31 mouse cellular contexts compared by ENCODE assay signal in genomic region chr1:164793049-164793448, GRCm38 (mm10). TPM values are rescaled to one million over a fixed set of nuclear protein-coding genes. Genes with fewer than 3 reads are reported as not detected.
DNase-seq lines count a peak whose midpoint lies in the region; ATAC-seq and TF ChIP-seq lines count a peak whose summit lies in the region.
"Had no signal": no experiment of that assay in that cellular context is flagged by ENCODE, and none has a peak within 500 bp of the region (broad histone marks: within the 10 kb centered on the region; RNA-seq: fewer than 3 reads in every experiment).

No protein-coding gene starts in this region.

- no peak for ATAC-seq in midbrain, embryonic 11.5 days (ENCODE audit: low FRiP score)
- ATAC-seq: Patski had no signal

- no peaks in the 10 kb centered on the region for H3K4me1 ChIP-seq in midbrain, embryonic 11.5 days (ENCODE audit: control insufficient read depth, insufficient read depth, low read length)
- H3K4me1 ChIP-seq: forebrain, embryonic 12.5 days; lung, embryonic 15.5 days; megakaryocyte, embryonic 14.5 days had no signal

- no peaks in the 10 kb centered on the region for H3K79me2 ChIP-seq in myocyte (ENCODE audit: control insufficient read depth, insufficient read depth)

- no peaks in the 10 kb centered on the region for H3K9me3 ChIP-seq in midbrain, embryonic 11.5 days (ENCODE audit: control insufficient read depth, low read length)
- H3K9me3 ChIP-seq: forebrain, embryonic 12.5 days; hindbrain, embryonic 15.5 days; limb, embryonic 15.5 days; lung, embryonic 15.5 days; neural tube, embryonic 13.5 days had no signal

- no peak overlapping the region for H3ac ChIP-seq in myocyte (ENCODE audit: control insufficient read depth, insufficient read length)

- no peaks in the 10 kb centered on the region for H3K27me3 ChIP-seq in myocyte (ENCODE audit: control insufficient read depth, insufficient read depth, insufficient read length)
- H3K27me3 ChIP-seq in midbrain, embryonic 11.5 days (ENCODE audit: control insufficient read depth, insufficient read depth, low read length): no peaks in the 10 kb centered on the region
- H3K27me3 ChIP-seq: forebrain, embryonic 12.5 days; hindbrain, embryonic 15.5 days; limb, embryonic 15.5 days; lung, embryonic 15.5 days; neural tube, embryonic 13.5 days; Patski had no signal

- no peak overlapping the region for H3K4me3 ChIP-seq in myocyte
- H3K4me3 ChIP-seq in midbrain, embryonic 11.5 days (ENCODE audit: low read depth, low read length): no peak overlapping the region
- H3K4me3 ChIP-seq: forebrain, embryonic 12.5 days; hindbrain, embryonic 15.5 days; limb, embryonic 15.5 days; lung, embryonic 15.5 days; megakaryocyte, embryonic 14.5 days; neural tube, embryonic 13.5 days had no signal

- intact Hi-C loops in heart, postnatal 36 days (cut with DNase I): no loop called here

- H3K4me2 ChIP-seq in myocyte (ENCODE audit: low read depth): peak overlapping the region; percentile 46
- no peak overlapping the region for H3K4me2 ChIP-seq in midbrain, embryonic 11.5 days
- H3K4me2 ChIP-seq: forebrain, embryonic 12.5 days; hindbrain, embryonic 15.5 days; limb, embryonic 15.5 days; lung, embryonic 15.5 days; neural tube, embryonic 13.5 days had no signal

- H3K9ac ChIP-seq in midbrain, embryonic 11.5 days (ENCODE audit: low read length): no peak overlapping the region
- H3K9ac ChIP-seq: forebrain, embryonic 12.5 days; hindbrain, embryonic 15.5 days; limb, embryonic 15.5 days; liver, embryonic 14.5 days; lung, embryonic 15.5 days; neural tube, embryonic 13.5 days had no signal

- TF ChIP-seq POLR2A in myocyte (IDR thresholded peaks at IDR 0.05; ENCODE audit: insufficient read length, low read depth): no peak

- peak; percentile 47 to 58 for DNase-seq in heart, adult 18-20 months
- DNase-seq in heart, postnatal 36 days: no peak
- DNase-seq in urinary bladder, postnatal 25 days (ENCODE audit: low spot score): peak; percentile 17
- DNase-seq in urinary bladder, postnatal 10 days (ENCODE audit: low spot score): no peak
- no peak for DNase-seq in natural killer cell, adult 2 months (ENCODE audit: low spot score in 2 of 2)
- DNase-seq in midbrain, embryonic 11.5 days (ENCODE audit: low spot score, missing footprints): no peak
- DNase-seq in adrenal gland, adult 18-20 months (ENCODE audit: low spot score in 2 of 2): no peak
- DNase-seq: adrenal gland, adult 2 months; cerebellum, adult 11 months; cerebellum, postnatal 10 days; kidney, adult 18-20 months; left cerebral cortex, postnatal 4 days; lung, postnatal 36 days; midbrain, embryonic 14.5 days; retina, postnatal 1 day; right cerebral cortex, postnatal 25 days; thymus, adult 2 months; thymus, postnatal 4 days had no signal

- 87% methylated on average over 4 of the region's 4 CpGs for WGBS in midbrain, embryonic 11.5 days

- H3K27ac ChIP-seq in midbrain, embryonic 11.5 days (ENCODE audit: low read depth, low read length): no peak overlapping the region
- H3K27ac ChIP-seq: forebrain, embryonic 12.5 days; hindbrain, embryonic 15.5 days; kidney, postnatal 0 days; limb, embryonic 15.5 days; liver, embryonic 14.5 days; lung, embryonic 15.5 days; neural tube, embryonic 13.5 days had no signal

- no peaks in the 10 kb centered on the region for H3K36me3 ChIP-seq in myocyte (ENCODE audit: control insufficient read depth, insufficient read depth)
- no peaks in the 10 kb centered on the region for H3K36me3 ChIP-seq in midbrain, embryonic 11.5 days (ENCODE audit: control insufficient read depth, insufficient read depth, low read length)
- H3K36me3 ChIP-seq: forebrain, embryonic 12.5 days; hindbrain, embryonic 15.5 days; limb, embryonic 15.5 days; lung, embryonic 15.5 days; neural tube, embryonic 13.5 days had no signal

TF ChIP-seq in myocyte, 11 proteins besides CTCF, POLR2A, EP300 and RAD21:
- TF ChIP-seq TCF12 (IDR thresholded peaks at IDR 0.05; ENCODE audit: insufficient read depth, poor library complexity, severe bottlenecking) (no peak), CEBPB (IDR thresholded peaks at IDR 0.05; ENCODE audit: insufficient read depth, poor library complexity, severe bottlenecking) (no peak), MYOD1 (IDR thresholded peaks at IDR 0.05; ENCODE audit: control insufficient read depth in 1 of 3, insufficient read length in 2 of 3, low read depth in 2 of 3) (no peak), SRF (IDR thresholded peaks at IDR 0.05; ENCODE audit: control insufficient read depth, insufficient read length, low read depth) (no peak), REST (IDR thresholded peaks at IDR 0.05; ENCODE audit: insufficient read depth, insufficient read length) (no peak), USF1 (IDR thresholded peaks at IDR 0.05; ENCODE audit: low read depth) (no peak), POLR2AphosphoS2 (IDR thresholded peaks at IDR 0.05; ENCODE audit: insufficient read length, low read depth) (no peak), MYOG (IDR thresholded peaks at IDR 0.05; ENCODE audit: control insufficient read depth in 1 of 3, insufficient read depth in 1 of 3, insufficient read length in 2 of 3, low read depth in 2 of 3) (no peak), MAX (IDR thresholded peaks at IDR 0.05; ENCODE audit: low read depth) (no peak), E2F4 (IDR thresholded peaks at IDR 0.05; ENCODE audit: insufficient read depth) (no peak), TCF3 (IDR thresholded peaks at IDR 0.05; ENCODE audit: insufficient read length, low read depth) (no peak)

RNA-seq across cellular contexts. Expression of gene Dpt, which starts 3.4 kb away (rescaled TPM):
- total RNA-seq in heart, adult 18-20 months (2021): 10 to 100 TPM; 86.1 to 90.5 TPM
- 100 to 1,000 TPM; 109 TPM for total RNA-seq in heart, postnatal 36 days (2021)
- 6.3 TPM for polyA plus RNA-seq in myocyte (2012; fragmentation: generic; extraction: Trizol)
- not detected in 2 replicates for polyA plus RNA-seq in midbrain, embryonic 11.5 days (2014; fragmentation: Nextera tagmentation; extraction: Ambion mirVana)
- 100 to 1,000 TPM in 1 of 2 experiments, 10 to 100 TPM in 1; 23.7 to 109 TPM for total RNA-seq in adrenal gland, adult 18-20 months (2021)
- total RNA-seq: ES-E14; granulocyte monocyte progenitor cell, adult 5-6 weeks; hematopoietic stem cell, adult 5-6 weeks; left cerebral cortex, postnatal 4 days had no signal
- polyA plus RNA-seq: forebrain, embryonic 12.5 days; midbrain, embryonic 14.5 days had no signal

Comparison
In these comparisons a context has a peak if more than half of its experiments do, and no peak if none do; other contexts are left out.
1. DNase-seq: peak in heart, adult 18-20 months (2 of 2) and urinary bladder, postnatal 25 days (single experiment); none in heart, postnatal 36 days (0 of 2), urinary bladder, postnatal 10 days (single experiment), natural killer cell, adult 2 months (0 of 2), midbrain, embryonic 11.5 days (single experiment) and adrenal gland, adult 18-20 months (0 of 2).